Mouse (Mus musculus) heart, adult 2 months (tissue): ENCODE results near the gene Nudt8.

Experiments
- CTCF ChIP-seq: fragments of 200-600 bp; IDR thresholded peaks from 2 replicates; pipeline ENCODE4 v1.8.1; 2022; ENCODE audit warnings: antibody characterized with exemption, mild to moderate bottlenecking, moderate library complexity
- EP300 ChIP-seq: fragments of 200-500 bp; IDR thresholded peaks from 2 replicates; pipeline ENCODE4 v1.6.1; 2011; ENCODE audit warnings: low read depth, low read length, control low read depth; ENCODE audit not compliant: insufficient read depth

GRCm38 (mm10) chr19:4046866-4047254, 46.5 kb downstream of the Nudt8 start:
- no peak for TF ChIP-seq EP300
- no peak for TF ChIP-seq CTCF
